Mouse (Mus musculus): ENCODE data around the gene Ascc2. TPM values are rescaled to one million over a fixed set of nuclear protein-coding genes. Genes with fewer than 3 reads are reported as not detected.

Ascc2 gene
- polyA plus RNA-seq, 1 experiment from 2014 or later = 17.1 TPM

GRCm38 (mm10) chr11:4734179-4734578, 96.6 kb downstream of the Ascc2 start:
- no peak overlapping the region for H3K27ac ChIP-seq (ENCODE audit: low read depth, low read length)
- H3K36me3 ChIP-seq (ENCODE audit: control insufficient read depth, insufficient read depth, low read length) = 0 out of 2 replicates have a peak, but pooled peaks cover 6% of the 10 kb centered on the region
- DNase-seq (ENCODE audit: low spot score) (peak; percentile 40), ATAC-seq (no peak)
- WGBS = 30% methylated on average over 12 of the region's 12 CpGs
- H3K27me3 ChIP-seq (replicated peaks; ENCODE audit: control insufficient read depth, insufficient read depth, low read length) = no peaks in the 10 kb centered on the region
- H3K9ac ChIP-seq (ENCODE audit: low read length) = no peak overlapping the region
- 0 out of 2 replicates have a peak, but pooled peaks cover 2% of the 10 kb centered on the region for H3K4me1 ChIP-seq (ENCODE audit: control insufficient read depth, insufficient read depth, low read length)
- no peak overlapping the region for H3K4me3 ChIP-seq (ENCODE audit: low read depth, low read length)
- H3K9me3 ChIP-seq (replicated peaks; ENCODE audit: control insufficient read depth, low read length) = no peaks in the 10 kb centered on the region
- H3K4me2 ChIP-seq (ENCODE audit: low read length) = no peak overlapping the region

Other genes with a start within 250 kb of the Ascc2 start
- 0.09 and 0.11 TPM in 2 replicates for gene Hormad2, start 196.6 kb upstream of the Ascc2 start, polyA plus RNA-seq (2014; fragmentation: Nextera tagmentation; extraction: Ambion mirVana)
- 26.1 and 35.1 TPM in 2 replicates for gene Mtmr3, start 42.9 kb upstream of the Ascc2 start, polyA plus RNA-seq (2014; fragmentation: Nextera tagmentation; extraction: Ambion mirVana)
- not detected in 2 replicates for gene Gm11032, start 17.7 kb upstream of the Ascc2 start, polyA plus RNA-seq (2014; fragmentation: Nextera tagmentation; extraction: Ambion mirVana)
- 538 and 693 TPM in 2 replicates for gene Uqcr10, start 66.6 kb downstream of the Ascc2 start, polyA plus RNA-seq (2014; fragmentation: Nextera tagmentation; extraction: Ambion mirVana)
- gene Zmat5, start 66.9 kb downstream of the Ascc2 start, polyA plus RNA-seq (2014; fragmentation: Nextera tagmentation; extraction: Ambion mirVana) = 77.3 and 92.4 TPM in 2 replicates
- 1.4 and 1.5 TPM in 2 replicates for gene Cabp7, start 109.0 kb downstream of the Ascc2 start, polyA plus RNA-seq (2014; fragmentation: Nextera tagmentation; extraction: Ambion mirVana)
- 44.9 and 56.2 TPM in 2 replicates for gene Nf2, start 211.8 kb downstream of the Ascc2 start, polyA plus RNA-seq (2014; fragmentation: Nextera tagmentation; extraction: Ambion mirVana)
- gene Nipsnap1, start 236.2 kb downstream of the Ascc2 start, polyA plus RNA-seq (2014; fragmentation: Nextera tagmentation; extraction: Ambion mirVana) = 119 and 122 TPM in 2 replicates

Data from forebrain, embryonic 14.5 days (tissue).